Mouse (Mus musculus) kidney, embryonic 16.5 days (tissue): ENCODE measurements around the gene Dmac2. TPM values are rescaled to one million over a fixed set of nuclear protein-coding genes. Genes with fewer than 3 reads are reported as not detected.

ENCODE experiments used
- ATAC-seq: fragments of 200-750 bp; cut with Nextera tagmentation; 2 replicates; pipeline ENCODE4 v1.8.0; 2017; ENCODE audit warnings: moderate TSS enrichment; ENCODE audit not compliant: low FRiP score, low TSS enrichment
- H3K27ac ChIP-seq: fragments of 300-500 bp; sonication (generic); 2 replicates; pipeline ENCODE4 v1.5.1; 2014; ENCODE audit warnings: low read length
- H3K27me3 ChIP-seq: fragments of 300-500 bp; sonication (generic); 2 replicates; pipeline ENCODE4 v1.6.1; 2014; ENCODE audit warnings: low read length, control low read depth, mixed read lengths; ENCODE audit not compliant: insufficient read depth
- H3K36me3 ChIP-seq: fragments of 300-500 bp; sonication (generic); 2 replicates; pipeline ENCODE4 v1.6.1; 2014; ENCODE audit warnings: low read length, control low read depth, mixed read lengths; ENCODE audit not compliant: insufficient read depth
- H3K4me1 ChIP-seq: fragments of 300-500 bp; sonication (generic); 2 replicates; pipeline ENCODE4 v1.6.1; 2014; ENCODE audit warnings: low read length, control low read depth, mixed read lengths; ENCODE audit not compliant: insufficient read depth
- H3K4me2 ChIP-seq: fragments of 300-500 bp; sonication (generic); replicated peaks from 2 replicates; pipeline ENCODE4 v1.6.1; 2014; ENCODE audit warnings: low read depth, low read length
- H3K4me3 ChIP-seq: fragments of 300-500 bp; sonication (generic); 2 replicates; pipeline ENCODE4 v1.5.1; 2014; ENCODE audit warnings: mild to moderate bottlenecking, low read length
- H3K9ac ChIP-seq: fragments of 300-500 bp; sonication (generic); replicated peaks from 2 replicates; pipeline ENCODE4 v1.6.1; 2014; ENCODE audit warnings: low read length
- H3K9me3 ChIP-seq: fragments of 300-500 bp; sonication (generic); 2 replicates; pipeline ENCODE4 v1.6.1; 2016; ENCODE audit warnings: low read length, control low read depth
- WGBS: fragments of 180-500 bp; shearing (Covaris S2); extraction: QIAGEN DNeasy Blood & Tissue Kit; methylation state at CpG from one replicate; pipeline ENCODE4 v1.1.7; 2014; 5-methylcytosine and 5-hydroxymethylcytosine counted together
- polyA plus RNA-seq: library from polyadenylated mRNA; unstranded; fragments of >200 nt; fragmentation: Nextera tagmentation; extraction: Ambion mirVana; gene quantifications from 2 replicates; pipeline ENCODE4 v1.2.1, GENCODE M21; 2015

The Dmac2 gene
- polyA plus RNA-seq, 1 experiment from 2014 or later = 61.8 TPM

GRCm38 (mm10) chr7:25585351-25586204 is 33.6 kb upstream of the Dmac2 start:
- no peak for ATAC-seq
- Histone ChIP-seq H3K9me3 (0 out of 2 replicates have a peak, but pooled peaks cover 5% of the 10 kb centered on the region), H3K36me3 (no peaks in the 10 kb centered on the region), H3K4me2 (no peak overlapping the region), H3K27me3 (no peaks in the 10 kb centered on the region), H3K9ac (no peak overlapping the region), H3K4me3 (no peak overlapping the region), H3K27ac (no peak overlapping the region), H3K4me1 (no peaks in the 10 kb centered on the region)
- 77% methylated on average over 9 of the region's 9 CpGs for WGBS

GRCm38 (mm10) chr7:25591226-25591625 is 28.0 kb upstream of the Dmac2 start:
- Histone ChIP-seq H3K27me3 (no peaks in the 10 kb centered on the region), H3K9me3 (no peaks in the 10 kb centered on the region), H3K4me1 (no peaks in the 10 kb centered on the region), H3K4me3 (no peak overlapping the region), H3K27ac (no peak overlapping the region), H3K9ac (no peak overlapping the region), H3K36me3 (no peaks in the 10 kb centered on the region), H3K4me2 (no peak overlapping the region)
- 84% methylated on average over 2 of the region's 2 CpGs for WGBS
- ATAC-seq = no peak

- Histone ChIP-seq H3K27ac (no peak overlapping the region), H3K36me3 (no peaks in the 10 kb centered on the region), H3K4me2 (no peak overlapping the region), H3K9ac (no peak overlapping the region), H3K9me3 (no peaks in the 10 kb centered on the region), H3K4me3 (no peak overlapping the region), H3K27me3 (no peaks in the 10 kb centered on the region; the same call in 1 of the 2 replicates), H3K4me1 (no peaks in the 10 kb centered on the region)
- 83% methylated on average over 3 of the region's 3 CpGs for WGBS
- ATAC-seq = no peak
Observed at GRCm38 (mm10) chr7:25593859-25594258, 25.4 kb upstream of the Dmac2 start.

DNA sequence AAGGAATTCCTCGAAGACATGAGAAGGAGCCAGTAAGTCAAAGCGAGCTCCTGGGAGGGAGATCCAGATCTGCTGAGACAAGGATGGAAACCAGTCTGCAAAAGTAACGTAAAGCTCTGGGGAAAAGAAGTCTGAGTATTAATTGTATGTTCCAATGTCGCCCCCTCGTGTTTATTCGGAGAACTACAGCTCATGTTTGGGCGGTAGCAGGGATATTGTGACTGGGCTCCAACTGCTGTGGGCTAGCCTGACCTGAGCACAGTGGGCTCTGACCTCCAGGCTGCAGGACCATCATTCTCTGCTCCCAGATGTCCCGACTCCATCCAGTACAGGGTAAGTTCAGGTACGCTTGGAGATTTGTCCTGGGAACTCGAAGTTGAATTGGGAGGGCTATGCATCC is 19.6 kb upstream of the Dmac2 start:
- no peaks in the 10 kb centered on the region for H3K4me1 ChIP-seq
- peak; percentile 59; the same call in 1 of the 2 replicates for ATAC-seq
- no peak overlapping the region for H3K4me2 ChIP-seq
- 12% methylated on average over 10 of the region's 10 CpGs for WGBS
- H3K9me3 ChIP-seq = no peaks in the 10 kb centered on the region
- H3K27me3 ChIP-seq = no peaks in the 10 kb centered on the region; the same call in 1 of the 2 replicates
- no peak overlapping the region for H3K4me3 ChIP-seq
- H3K27ac ChIP-seq = no peak overlapping the region
- no peak overlapping the region for H3K9ac ChIP-seq
- no peaks in the 10 kb centered on the region for H3K36me3 ChIP-seq

- H3K4me1 ChIP-seq = no peaks in the 10 kb centered on the region
- H3K27me3 ChIP-seq = no peaks in the 10 kb centered on the region; the same call in 1 of the 2 replicates
- no peak overlapping the region for H3K9ac ChIP-seq
- H3K27ac ChIP-seq = no peak overlapping the region
- WGBS = 84% methylated on average over 11 of the region's 11 CpGs
- H3K36me3 ChIP-seq = no peaks in the 10 kb centered on the region
- H3K4me2 ChIP-seq = no peak overlapping the region
- no peaks in the 10 kb centered on the region for H3K9me3 ChIP-seq
- no peak for ATAC-seq
- H3K4me3 ChIP-seq = no peak overlapping the region
Observed at GRCm38 (mm10) chr7:25600666-25601065, 18.5 kb upstream of the Dmac2 start.

- no peak overlapping the region for H3K27ac ChIP-seq
- H3K4me1 ChIP-seq = no peaks in the 10 kb centered on the region
- H3K9ac ChIP-seq = no peak overlapping the region
- no peaks in the 10 kb centered on the region for H3K36me3 ChIP-seq
- H3K4me2 ChIP-seq = no peak overlapping the region
- H3K27me3 ChIP-seq = no peaks in the 10 kb centered on the region; the same call in 1 of the 2 replicates
- WGBS = 93% methylated on average over 16 of the region's 16 CpGs
- no peak overlapping the region for H3K4me3 ChIP-seq
- H3K9me3 ChIP-seq = no peaks in the 10 kb centered on the region
- no peak for ATAC-seq
Observed at GRCm38 (mm10) chr7:25601346-25601745, 17.9 kb upstream of the Dmac2 start.

DNA sequence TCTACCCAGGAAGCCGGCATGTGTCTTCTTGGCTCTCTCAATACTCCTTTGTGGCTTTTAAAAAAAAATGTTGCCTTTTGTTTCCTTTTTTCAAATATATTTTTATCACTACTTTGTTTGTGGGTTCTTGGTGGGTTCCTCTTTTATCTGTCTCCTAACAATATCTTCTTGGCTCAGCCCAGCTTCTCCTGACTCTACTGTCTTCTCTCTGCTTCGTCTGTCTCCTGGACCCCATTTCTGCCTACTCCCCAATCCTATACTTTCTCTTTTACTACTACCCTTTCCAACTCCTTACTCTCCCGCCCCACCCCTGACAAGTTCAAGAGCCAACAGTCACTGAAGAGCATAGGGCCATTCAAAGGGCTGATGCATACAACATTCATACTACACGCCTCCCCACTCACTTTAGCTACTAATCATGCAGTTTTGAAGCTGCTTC is 12.6 kb upstream of the Dmac2 start:
- WGBS = 85% methylated on average over 4 of the region's 4 CpGs
- ATAC-seq = no peak
- Histone ChIP-seq H3K36me3 (no peaks in the 10 kb centered on the region), H3K27me3 (no peaks in the 10 kb centered on the region), H3K27ac (no peak overlapping the region), H3K9me3 (no peaks in the 10 kb centered on the region), H3K4me1 (no peaks in the 10 kb centered on the region), H3K4me2 (no peak overlapping the region), H3K4me3 (no peak overlapping the region), H3K9ac (no peak overlapping the region)

DNA sequence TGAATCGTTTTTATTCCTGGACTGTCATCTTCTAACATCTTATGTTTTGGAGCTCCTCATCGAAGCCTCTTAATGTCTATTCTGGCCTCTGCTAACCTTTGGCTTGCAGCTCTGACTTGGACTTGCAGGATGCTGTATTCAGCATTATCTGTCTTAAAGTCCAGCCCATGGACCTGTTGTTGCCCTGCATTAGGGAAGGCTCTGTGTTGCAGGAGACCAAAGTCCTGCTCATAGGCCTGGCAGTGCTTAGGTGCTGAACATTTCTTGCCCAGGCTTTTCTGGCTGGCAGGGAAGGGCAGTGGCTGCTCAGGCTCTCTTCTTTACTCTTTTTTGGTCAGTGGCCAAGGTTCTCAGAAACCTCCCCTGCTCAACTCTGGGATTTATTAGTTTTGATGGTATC is 12.0 kb upstream of the Dmac2 start:
- no peaks in the 10 kb centered on the region for H3K27me3 ChIP-seq
- H3K36me3 ChIP-seq = no peaks in the 10 kb centered on the region
- H3K9me3 ChIP-seq = no peaks in the 10 kb centered on the region
- H3K4me1 ChIP-seq = no peaks in the 10 kb centered on the region
- no peak overlapping the region for H3K4me3 ChIP-seq
- H3K9ac ChIP-seq = no peak overlapping the region
- ATAC-seq = peak; percentile 49; the same call in 1 of the 2 replicates
- H3K27ac ChIP-seq = no peak overlapping the region
- WGBS = 65% methylated on average over 2 of the region's 2 CpGs
- H3K4me2 ChIP-seq = no peak overlapping the region

- H3K4me2 ChIP-seq = no peak overlapping the region
- no peaks in the 10 kb centered on the region for H3K9me3 ChIP-seq
- H3K27ac ChIP-seq = no peak overlapping the region
- no peaks in the 10 kb centered on the region for H3K36me3 ChIP-seq
- no peaks in the 10 kb centered on the region for H3K27me3 ChIP-seq
- 35% methylated on average over 6 of the region's 6 CpGs for WGBS
- ATAC-seq = no peak
- no peak overlapping the region for H3K9ac ChIP-seq
- H3K4me3 ChIP-seq = no peak overlapping the region
- no peaks in the 10 kb centered on the region for H3K4me1 ChIP-seq
Observed at GRCm38 (mm10) chr7:25610056-25610455, 9.2 kb upstream of the Dmac2 start.

- no peak overlapping the region for H3K4me2 ChIP-seq
- no peak for ATAC-seq
- H3K4me1 ChIP-seq = no peaks in the 10 kb centered on the region
- no peak overlapping the region for H3K9ac ChIP-seq
- H3K9me3 ChIP-seq = no peaks in the 10 kb centered on the region
- H3K27me3 ChIP-seq = no peaks in the 10 kb centered on the region
- no peak overlapping the region for H3K4me3 ChIP-seq
- H3K36me3 ChIP-seq = no peaks in the 10 kb centered on the region
- H3K27ac ChIP-seq = no peak overlapping the region
- 55% methylated on average over 7 of the region's 7 CpGs for WGBS
Observed at GRCm38 (mm10) chr7:25611501-25611900, 7.7 kb upstream of the Dmac2 start.
